Mouse (Mus musculus) 416B (cell line): ENCODE data around the gene Vat1.
"Not testable (repeated sequence)": the region's sequence is repeated elsewhere in the genome, so short reads cannot be mapped to it uniquely, and the experiment has no call there.

ENCODE experiments used
- DNase-seq: peaks from one replicate; pipeline ENCODE4 v3.0.0; 2011; ENCODE audit warnings: low read depth

The Vat1 gene

GRCm38 (mm10) chr11:101465101-101465868 lies 745 bp downstream of the Vat1 start:
- peak; percentile 85 for DNase-seq

GRCm38 (mm10) chr11:101464211-101465100 lies 1.6 kb downstream of the Vat1 start, which contains the start of gene Rnd2:
Gene Rnd2, plus strand, starts transcription at chr11:101464999.
- peak; percentile 93 for DNase-seq

GRCm38 (mm10) chr11:101462583-101463440 lies 3.2 kb downstream of the Vat1 start:
- peak; percentile 87 for DNase-seq

DNA sequence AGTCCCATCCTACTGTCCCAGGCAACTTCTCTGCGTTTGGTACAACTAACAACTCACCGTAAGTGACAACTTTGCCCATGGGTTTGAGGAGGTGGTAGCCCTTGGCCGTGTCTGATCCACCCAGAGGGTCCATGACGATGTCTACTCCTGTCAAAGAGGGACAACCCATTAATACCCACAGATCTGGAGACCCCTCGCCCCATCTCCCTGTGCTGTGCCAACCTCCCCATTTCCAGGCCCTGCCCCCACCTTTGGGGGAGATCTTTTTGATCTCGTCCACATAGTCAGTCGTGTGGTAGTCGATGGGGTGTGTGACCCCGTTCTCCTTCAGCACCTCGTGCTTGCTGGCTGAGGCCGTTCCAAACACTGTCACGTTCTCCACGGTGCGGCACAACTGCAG lies 3.9 kb downstream of the Vat1 start:
- no peak for DNase-seq

- no peak for DNase-seq
Observed at GRCm38 (mm10) chr11:101460321-101460720, 5.7 kb downstream of the Vat1 start.

DNA sequence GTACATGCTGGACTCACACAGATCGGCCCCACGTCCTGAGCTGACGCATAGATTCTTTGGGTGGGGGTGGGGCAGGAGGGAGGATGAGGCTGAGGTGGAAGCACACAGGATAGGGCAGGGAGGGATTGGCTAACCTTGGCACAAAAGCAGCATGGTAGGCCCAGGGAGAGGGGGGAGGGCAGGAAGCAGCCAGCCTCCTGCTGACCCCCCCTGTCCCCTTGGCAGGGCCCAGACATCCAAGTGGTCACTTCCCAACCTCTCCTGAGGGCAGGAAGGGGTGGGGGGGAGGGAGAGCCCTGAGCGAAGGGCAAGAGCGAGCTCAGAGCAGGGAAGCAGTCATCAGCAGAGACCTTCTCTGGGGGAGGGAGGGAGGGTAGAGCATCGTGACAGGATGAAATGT lies 6.3 kb downstream of the Vat1 start:
- DNase-seq, result no peak

GRCm38 (mm10) chr11:101458217-101458616 lies 7.8 kb downstream of the Vat1 start:
- no peak for DNase-seq

DNA sequence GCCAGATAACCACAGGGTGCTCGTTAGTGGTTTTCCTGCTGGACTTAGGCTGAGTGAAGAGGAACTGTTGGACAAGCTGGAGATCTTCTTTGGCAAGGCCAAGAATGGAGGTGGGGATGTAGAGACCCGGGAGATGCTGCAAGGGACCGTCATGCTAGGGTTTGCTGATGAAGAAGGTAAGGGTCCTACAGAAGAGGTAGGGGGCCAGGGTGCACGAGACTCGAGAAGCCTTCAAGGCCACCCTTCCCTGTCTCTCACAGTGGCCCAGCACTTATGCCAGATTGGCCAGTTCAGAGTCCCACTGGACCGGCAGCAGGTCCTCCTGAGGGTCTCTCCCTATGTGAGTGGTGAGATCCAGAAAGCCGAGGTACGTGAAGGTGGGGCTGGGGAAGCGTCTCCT lies 8.4 kb downstream of the Vat1 start:
- DNase-seq, result no peak

DNA sequence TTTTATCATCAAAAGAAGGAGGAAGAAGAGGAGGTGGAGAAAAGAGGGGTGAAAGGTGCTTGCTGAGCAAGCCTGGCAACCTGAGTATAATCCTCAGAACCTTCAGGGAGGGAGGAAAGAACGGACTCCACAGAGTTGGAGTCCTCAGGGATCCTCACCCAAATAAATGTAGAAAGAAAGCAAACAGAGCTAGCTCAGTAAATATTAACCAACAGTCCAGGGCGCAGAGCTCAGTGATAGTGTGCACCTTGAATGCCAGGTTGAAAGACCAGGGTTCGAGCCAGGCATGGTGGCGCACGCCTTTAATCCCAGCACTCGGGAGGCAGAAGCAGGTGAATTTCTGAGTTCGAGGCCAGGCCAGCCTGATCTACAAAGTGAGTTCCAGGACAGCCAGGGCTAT lies 10.4 kb downstream of the Vat1 start:
- DNase-seq, result no peak

GRCm38 (mm10) chr11:101454702-101455101 lies 11.3 kb downstream of the Vat1 start:
- no peak for DNase-seq

DNA sequence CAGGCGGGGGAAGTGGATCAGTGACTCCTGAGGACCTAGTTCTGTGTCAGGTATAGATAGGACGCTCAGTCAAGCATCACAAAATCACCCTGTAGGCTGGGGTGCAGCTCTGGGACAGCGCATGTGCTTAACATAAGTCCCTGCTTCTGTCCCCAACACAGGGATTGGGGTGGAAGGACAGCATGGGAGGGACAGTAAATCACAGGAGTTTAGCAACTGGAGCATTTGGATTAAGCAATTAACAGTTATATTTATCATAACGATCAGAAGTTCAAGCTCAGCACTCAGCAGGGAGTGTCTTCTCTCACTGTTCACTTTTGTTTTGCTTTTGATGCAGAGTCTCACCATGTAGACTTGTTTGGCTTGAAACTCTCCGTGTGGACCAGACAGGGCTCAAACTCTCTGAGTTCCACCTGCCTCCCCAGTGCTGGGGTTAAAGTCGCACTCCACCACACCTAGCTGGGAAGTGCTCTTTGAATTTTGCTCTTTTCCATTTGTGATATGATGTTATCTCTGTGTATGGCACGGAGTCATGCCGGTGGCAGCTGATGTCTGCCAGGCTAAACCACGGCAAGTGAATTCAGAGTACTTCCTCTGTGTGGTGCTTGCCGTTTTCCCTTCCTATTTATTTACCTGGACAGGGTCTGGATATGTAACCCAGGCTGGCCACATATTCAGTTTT lies 13.8 kb downstream of the Vat1 start:
- DNase-seq, result peak; percentile 31

DNA sequence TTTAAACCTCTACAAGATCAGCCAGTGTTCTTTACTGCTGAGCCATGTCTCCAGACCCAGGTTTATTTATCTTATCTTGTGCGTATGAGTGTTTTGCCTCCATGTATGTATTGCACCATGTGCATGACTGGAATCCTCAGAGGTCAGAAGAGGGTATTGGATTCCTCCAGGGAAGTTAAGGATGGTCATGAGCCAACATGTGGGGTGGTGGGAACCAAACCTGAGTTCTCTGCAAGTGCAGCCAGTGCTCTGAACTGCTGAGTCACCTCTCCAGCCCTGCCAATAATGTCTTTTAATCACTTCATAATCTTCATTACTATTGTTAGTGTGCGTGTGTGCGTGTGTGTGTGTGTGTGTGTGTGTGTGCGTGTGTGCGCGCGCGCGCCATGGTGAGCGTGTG lies 14.5 kb downstream of the Vat1 start:
- peak; percentile 31 for DNase-seq

- DNase-seq, result peak; percentile 82
Observed at GRCm38 (mm10) chr11:101450394-101450793, 15.6 kb downstream of the Vat1 start.

- DNase-seq, result not testable (repeated sequence)
Observed at GRCm38 (mm10) chr11:101449596-101449995, 16.4 kb downstream of the Vat1 start.

- peak; percentile 79 for DNase-seq
Observed at GRCm38 (mm10) chr11:101448899-101449298, 17.1 kb downstream of the Vat1 start.

DNA sequence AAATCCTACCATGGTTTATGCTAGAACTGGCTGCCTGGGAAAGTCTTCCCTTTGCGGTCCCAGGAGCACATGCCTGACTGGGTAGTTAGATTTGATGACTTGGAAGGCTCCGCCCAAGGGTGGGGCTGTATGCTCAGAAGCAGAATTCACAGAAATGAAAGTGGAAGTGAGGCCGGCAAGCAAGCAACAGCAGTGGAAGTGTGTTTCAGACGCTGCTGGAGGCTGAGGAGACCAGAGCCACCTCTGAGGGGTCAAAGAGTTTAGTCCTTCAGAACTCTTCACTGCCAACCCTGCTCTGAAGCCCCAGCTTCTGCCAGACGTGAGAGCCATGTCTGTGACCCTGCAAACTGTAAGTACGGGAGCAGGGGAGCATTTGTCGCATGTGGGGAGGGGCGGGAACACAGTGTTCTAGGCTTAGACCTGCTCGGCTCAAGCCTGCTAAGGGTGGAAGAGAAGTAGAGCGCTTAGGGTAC lies 17.7 kb downstream of the Vat1 start, which contains the start of gene Ifi35:
TSS of gene Ifi35 (plus strand) at position 134 of the 473 bp plus-strand sequence.
- peak; percentile 94 for DNase-seq

DNA sequence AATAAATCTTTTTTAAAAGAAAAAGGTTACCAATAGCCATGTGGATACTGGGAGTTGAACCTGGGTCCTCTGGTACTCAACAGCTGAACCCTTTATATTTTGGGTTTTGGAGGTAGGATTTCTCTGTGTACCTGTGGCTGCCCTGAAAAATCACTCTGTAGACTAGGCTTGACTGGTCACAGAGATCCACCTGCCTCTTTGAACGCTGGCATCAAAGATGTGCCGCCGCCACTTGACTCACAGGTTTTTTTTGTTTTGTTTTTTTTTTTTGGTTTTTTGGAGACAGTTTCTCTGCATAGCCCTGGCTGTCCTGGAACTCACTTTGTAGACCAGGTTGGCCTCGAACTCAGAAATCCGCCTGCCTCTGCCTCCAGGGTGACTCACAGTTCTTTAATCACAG lies 18.2 kb downstream of the Vat1 start:
- DNase-seq, result no peak

- DNase-seq, result not testable (repeated sequence)
Observed at GRCm38 (mm10) chr11:101446860-101447259, 19.2 kb downstream of the Vat1 start.

- DNase-seq, result peak; percentile 59
Observed at GRCm38 (mm10) chr11:101446319-101446718, 19.7 kb downstream of the Vat1 start.

DNA sequence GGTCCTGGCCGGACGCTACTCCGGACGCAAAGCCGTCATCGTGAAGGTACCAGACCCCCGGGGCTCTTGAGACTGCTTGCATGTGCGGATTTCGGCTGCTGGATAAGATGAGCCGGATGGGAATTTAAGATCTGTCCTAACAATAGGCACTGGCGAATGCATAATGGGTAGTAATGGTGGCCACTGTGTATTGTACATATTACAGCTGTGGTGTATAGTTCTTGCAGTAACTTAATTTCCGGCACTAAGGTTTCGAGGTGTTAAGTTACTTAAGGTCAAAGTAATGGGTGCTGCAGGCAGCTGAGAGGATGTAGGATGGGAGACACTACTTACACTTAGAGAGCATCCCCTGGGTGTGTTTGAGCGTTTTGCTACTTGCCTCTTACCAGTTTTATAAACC lies 23.3 kb downstream of the Vat1 start:
- DNase-seq, result peak; percentile 64

DNA sequence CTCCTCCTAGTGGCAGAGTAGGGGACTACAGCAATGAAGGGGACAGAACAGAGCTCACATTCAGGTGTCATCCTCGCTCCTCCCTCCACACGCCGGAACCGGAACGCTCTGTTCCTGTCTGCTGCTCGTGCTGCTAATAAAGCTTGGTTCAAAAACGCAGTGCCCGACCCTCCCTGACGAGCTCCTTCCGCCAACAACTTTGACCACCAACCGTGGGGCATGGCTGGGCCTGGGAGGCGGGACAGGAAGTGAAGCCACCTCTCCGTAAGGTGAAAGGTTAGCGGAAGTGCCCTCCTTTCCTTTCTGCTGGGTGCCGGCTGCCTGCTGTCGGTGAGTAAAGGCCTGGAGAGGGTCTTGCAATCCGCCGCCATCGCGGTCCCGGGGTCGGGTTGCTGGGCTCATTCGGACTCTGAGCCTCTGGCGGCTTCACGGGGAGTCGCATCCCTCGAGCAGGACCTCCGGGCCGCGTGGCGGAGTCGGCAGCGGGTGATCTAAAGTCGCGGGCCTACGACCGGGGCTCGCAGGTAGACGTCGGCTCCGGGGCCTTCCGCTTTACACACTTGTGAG lies 23.8 kb downstream of the Vat1 start, which contains the start of gene Rpl27:
TSS of gene Rpl27 (plus strand) at position 172 of the 567 bp plus-strand sequence.
- peak; percentile 100 for DNase-seq
